Mouse (Mus musculus) thymus, postnatal 0 days (tissue): ENCODE measurements around the gene Plekha6. TPM values are rescaled to one million over a fixed set of nuclear protein-coding genes. Genes with fewer than 3 reads are reported as not detected.

ENCODE experiments used
- polyA plus RNA-seq: library from polyadenylated mRNA; unstranded; fragments of >200 nt; fragmentation: Nextera tagmentation; extraction: Ambion mirVana; gene quantifications from 2 replicates; pipeline ENCODE4 v1.2.1, GENCODE M21; 2015

Gene Plekha6
- polyA plus RNA-seq, 1 experiment from 2014 or later, result 0.44 TPM

Other genes with a start within 250 kb of the Plekha6 start
- 32.9 and 36.9 TPM in 2 replicates for gene Mdm4, start 133.6 kb upstream of the Plekha6 start, polyA plus RNA-seq
- gene Pik3c2b, start 118.5 kb upstream of the Plekha6 start, polyA plus RNA-seq, result 2.1 and 2.6 TPM in 2 replicates
- gene Ppp1r15b, start 33.1 kb upstream of the Plekha6 start, polyA plus RNA-seq, result 32.4 and 34.2 TPM in 2 replicates
- gene Golt1a, start 145.6 kb downstream of the Plekha6 start, polyA plus RNA-seq, result not detected in 2 replicates
- gene Kiss1, start 157.7 kb downstream of the Plekha6 start, polyA plus RNA-seq, result 0.39 TPM in 1 of 2 replicates, not detected in the other
- 0.59 and 0.91 TPM in 2 replicates for gene Ren1, start 186.3 kb downstream of the Plekha6 start, polyA plus RNA-seq
- gene Etnk2, start 199.4 kb downstream of the Plekha6 start, polyA plus RNA-seq, result 0.12 and 0.27 TPM in 2 replicates